Mouse (Mus musculus): ENCODE measurements around the gene Ppm1l.
"Not testable (repeated sequence)": the region's sequence is repeated elsewhere in the genome, so short reads cannot be mapped to it uniquely, and the experiment has no call there.

Ppm1l gene

DNA sequence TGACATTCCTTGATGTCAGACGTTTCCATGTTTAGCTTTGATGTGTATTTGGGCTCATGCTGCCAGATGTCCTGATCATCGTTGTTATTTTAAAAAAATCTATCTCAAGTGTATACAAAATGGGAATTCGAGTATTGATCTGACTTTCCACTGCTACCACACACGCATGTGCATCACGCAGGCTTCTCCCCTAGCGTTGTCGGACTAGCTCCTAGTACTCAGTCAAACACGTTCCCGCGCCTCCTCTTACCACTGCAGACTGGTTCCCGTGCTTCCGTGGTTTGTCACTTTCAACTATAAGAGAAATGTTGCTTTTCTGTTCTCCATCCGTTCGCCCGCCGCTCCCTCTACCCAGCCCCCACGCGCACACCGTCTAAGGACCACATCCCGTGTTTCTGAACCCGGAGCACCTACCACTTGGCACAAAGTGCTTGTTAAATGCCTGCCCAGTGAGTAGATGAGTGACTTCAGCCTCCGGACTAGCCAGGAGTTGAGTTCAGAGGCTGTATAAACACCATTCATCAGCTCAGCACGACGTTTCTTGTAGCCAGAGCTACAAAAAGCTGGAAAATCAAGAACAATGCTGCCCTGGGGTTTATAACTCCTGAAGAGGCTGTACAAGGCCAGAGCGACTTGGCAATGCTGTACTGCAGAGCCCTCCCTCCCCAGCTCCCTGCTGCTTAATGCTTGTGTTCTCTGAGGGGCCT, 219.4 kb downstream of the Ppm1l start:
- no peak for DNase-seq (ENCODE audit: low read depth, low spot score)

- peak; percentile 65 for DNase-seq (ENCODE audit: low read depth, low spot score)
These were observed 226.3 kb downstream of the Ppm1l start for GRCm38 (mm10) chr3:69542962-69543361.

- DNase-seq (ENCODE audit: low read depth, low spot score) = no peak
These were observed 227.1 kb downstream of the Ppm1l start for GRCm38 (mm10) chr3:69543730-69544129.

GRCm38 (mm10) chr3:69545017-69545416, 228.4 kb downstream of the Ppm1l start:
- no peak for DNase-seq (ENCODE audit: low read depth, low spot score)

GRCm38 (mm10) chr3:69548704-69549455, 232.2 kb downstream of the Ppm1l start:
- no peak for DNase-seq (ENCODE audit: low read depth, low spot score)

DNA sequence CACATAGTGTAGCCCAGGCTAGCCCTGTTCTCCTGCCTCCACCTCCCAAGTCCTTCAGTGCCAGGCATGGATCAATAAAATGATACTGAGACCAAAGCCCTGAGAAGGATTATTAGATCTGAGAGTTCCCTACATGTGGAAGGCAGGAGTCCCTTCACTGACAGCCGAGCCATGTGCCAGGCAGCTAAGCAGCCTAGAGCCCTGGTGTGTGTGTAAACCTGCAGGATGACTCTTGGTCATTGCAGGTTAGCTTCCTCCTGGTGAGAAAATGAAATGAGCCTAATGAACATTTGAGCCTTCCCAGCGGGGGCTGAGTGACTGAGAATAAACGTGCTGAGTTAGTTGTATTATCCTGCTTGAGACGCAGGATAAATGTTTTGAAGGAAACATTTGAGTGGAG, 232.9 kb downstream of the Ppm1l start:
- no peak for DNase-seq (ENCODE audit: low read depth, low spot score)

DNA sequence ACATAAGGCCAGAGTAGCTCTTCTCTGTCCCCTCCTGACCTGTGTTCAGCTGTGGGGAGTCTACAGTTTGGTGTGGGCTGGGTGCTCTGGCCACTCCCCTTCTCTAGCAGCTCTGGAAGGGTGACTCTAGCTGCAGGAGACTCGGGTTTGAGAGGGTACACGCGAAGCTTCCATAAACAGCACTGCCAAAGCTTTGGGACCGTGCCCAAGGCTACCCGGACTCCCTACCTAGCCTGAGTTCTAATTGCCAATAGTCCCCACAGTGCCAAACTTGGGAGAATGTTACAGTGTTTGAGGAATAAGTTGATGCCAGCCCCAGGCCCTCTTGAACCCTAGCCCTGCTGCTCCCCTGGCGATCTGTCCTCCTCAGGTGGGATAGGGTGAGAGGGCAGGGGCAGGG, 238.8 kb downstream of the Ppm1l start:
- no peak for DNase-seq (ENCODE audit: low read depth, low spot score)

DNA sequence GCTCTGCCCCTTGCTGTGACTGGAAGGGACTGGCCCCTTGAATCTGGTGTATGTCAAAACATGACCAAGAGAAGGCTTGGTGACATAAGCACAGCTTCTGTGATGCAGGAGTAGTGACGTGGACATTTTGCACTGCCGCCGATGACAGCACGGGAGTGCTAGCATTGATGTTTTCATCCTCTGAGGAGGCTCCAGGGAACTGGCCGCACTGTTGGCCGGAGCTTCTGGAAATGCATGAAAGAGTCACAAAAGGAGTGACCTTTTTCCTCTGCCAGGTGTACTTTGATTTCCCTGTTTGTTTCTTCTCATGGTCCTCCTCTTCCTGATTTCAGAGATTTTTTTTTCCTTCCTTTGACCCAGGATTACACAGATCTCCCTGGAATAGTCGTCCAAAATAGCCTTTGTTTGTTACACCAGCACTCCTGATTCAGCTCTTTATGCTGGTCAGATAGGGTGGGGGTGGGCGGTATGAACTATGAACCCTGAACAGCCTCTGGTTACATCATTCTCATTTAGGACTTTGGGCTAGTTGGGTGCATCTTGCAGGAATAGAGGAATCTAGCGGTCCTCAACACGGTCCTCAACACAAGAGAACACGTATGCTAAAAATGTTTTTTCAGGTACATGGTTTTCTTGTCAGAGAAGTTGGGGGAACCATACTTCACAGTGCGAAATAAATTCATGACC, 239.6 kb downstream of the Ppm1l start:
- DNase-seq (ENCODE audit: low read depth, low spot score) = no peak

DNA sequence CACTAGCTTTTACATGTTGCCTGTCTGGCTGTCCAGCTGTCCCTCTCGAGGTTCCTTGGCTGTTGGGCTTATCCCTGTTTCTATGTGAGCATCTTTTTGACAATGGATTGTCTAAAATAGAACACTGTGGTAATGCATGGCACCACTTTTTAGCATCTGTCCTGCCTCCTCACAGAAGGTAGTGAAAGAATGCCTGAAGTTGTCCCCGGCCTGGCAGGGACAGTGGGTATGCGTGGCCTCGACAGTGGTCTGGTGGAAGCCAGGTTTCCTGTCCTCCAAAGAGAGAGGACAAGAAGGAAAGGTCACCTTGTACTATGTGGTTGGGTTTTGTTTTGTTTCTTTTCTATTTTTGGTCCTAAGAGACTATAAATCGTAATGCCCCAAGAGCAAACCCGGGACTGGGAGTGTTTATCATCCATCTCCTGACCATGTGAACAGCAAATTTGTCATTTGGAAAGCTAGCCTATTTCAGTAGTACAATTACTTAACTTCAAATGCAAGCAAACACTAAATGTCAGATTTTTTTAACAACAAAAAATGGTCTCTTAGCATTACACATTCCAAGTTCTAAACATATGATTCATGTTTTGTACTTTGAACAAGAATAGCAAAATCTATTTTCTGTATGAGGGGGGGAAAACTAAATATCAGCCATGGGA, 242.8 kb downstream of the Ppm1l start:
- DNase-seq (ENCODE audit: low read depth, low spot score) = no peak

- DNase-seq (ENCODE audit: low read depth, low spot score) = no peak
These were observed 243.3 kb downstream of the Ppm1l start for GRCm38 (mm10) chr3:69559975-69560330.

- no peak for DNase-seq (ENCODE audit: low read depth, low spot score)
These were observed 245.0 kb downstream of the Ppm1l start for GRCm38 (mm10) chr3:69561686-69562085.

DNA sequence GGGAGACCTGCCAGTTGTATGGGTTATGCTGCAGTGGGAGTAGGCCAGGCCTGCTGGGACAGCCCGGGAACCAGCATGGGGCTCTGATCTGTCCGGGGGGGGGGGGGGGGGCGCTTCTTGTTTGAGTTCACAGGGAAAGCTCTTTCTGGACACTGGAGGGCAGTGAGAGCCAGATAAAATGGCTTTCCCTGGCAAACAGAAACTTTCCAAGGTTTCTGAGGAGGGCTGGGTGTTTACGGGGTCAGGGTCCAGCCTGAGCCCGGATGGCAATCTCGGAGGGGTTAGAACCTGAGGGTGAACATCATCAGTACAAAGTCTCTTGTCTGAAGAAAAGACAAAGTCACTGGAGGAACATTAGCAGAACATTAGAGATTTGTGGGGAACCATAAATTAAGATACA, 246.7 kb downstream of the Ppm1l start:
- DNase-seq (ENCODE audit: low read depth, low spot score) = no peak

DNA sequence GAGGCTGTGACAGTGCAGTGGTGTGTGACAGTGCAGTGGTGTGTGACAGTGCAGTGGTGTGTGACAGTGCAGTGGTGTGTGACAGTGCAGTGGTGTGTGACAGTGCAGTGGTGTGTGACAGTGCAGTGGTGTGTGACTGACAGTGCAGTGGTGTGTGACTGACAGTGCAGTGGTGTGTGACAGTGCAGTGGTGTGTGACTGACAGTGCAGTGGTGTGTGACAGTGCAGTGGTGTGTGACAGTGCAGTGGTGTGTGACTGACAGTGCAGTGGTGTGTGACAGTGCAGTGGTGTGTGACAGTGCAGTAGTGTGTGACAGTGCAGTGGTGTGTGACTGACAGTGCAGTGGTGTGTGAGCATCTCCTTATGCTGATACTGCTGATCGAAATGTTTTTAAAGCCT, 248.9 kb downstream of the Ppm1l start:
- DNase-seq (ENCODE audit: low read depth, low spot score) = not testable (repeated sequence)

DNA sequence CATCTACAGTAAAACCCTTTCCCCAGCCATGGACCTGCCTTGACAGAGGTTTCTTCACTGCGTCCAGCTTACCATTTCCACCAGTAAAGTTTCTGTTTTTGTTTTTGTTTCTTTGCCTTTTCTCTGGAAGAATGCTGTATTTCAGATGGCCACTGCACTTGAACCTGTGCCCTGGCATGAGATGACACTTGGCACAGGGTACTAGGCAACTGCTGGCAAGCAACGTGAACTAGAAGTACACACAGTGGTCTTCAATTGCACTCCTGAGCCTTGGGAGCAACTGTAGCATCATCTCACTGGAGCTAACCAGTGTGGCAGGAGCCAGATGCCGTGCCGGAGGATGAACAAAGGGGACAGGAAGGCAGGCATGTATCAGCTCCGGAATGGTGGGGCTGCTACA, 255.9 kb downstream of the Ppm1l start:
- DNase-seq (ENCODE audit: low read depth, low spot score) = no peak

GRCm38 (mm10) chr3:69575577-69575976, 258.9 kb downstream of the Ppm1l start:
- DNase-seq (ENCODE audit: low read depth, low spot score) = no peak

GRCm38 (mm10) chr3:69576715-69577114, 260.1 kb downstream of the Ppm1l start:
- no peak for DNase-seq (ENCODE audit: low read depth, low spot score)

- DNase-seq (ENCODE audit: low read depth, low spot score) = no peak
These were observed 262.1 kb downstream of the Ppm1l start for GRCm38 (mm10) chr3:69578791-69579190.

- no peak for DNase-seq (ENCODE audit: low read depth, low spot score)
These were observed 267.1 kb downstream of the Ppm1l start for GRCm38 (mm10) chr3:69583798-69584197.

DNA sequence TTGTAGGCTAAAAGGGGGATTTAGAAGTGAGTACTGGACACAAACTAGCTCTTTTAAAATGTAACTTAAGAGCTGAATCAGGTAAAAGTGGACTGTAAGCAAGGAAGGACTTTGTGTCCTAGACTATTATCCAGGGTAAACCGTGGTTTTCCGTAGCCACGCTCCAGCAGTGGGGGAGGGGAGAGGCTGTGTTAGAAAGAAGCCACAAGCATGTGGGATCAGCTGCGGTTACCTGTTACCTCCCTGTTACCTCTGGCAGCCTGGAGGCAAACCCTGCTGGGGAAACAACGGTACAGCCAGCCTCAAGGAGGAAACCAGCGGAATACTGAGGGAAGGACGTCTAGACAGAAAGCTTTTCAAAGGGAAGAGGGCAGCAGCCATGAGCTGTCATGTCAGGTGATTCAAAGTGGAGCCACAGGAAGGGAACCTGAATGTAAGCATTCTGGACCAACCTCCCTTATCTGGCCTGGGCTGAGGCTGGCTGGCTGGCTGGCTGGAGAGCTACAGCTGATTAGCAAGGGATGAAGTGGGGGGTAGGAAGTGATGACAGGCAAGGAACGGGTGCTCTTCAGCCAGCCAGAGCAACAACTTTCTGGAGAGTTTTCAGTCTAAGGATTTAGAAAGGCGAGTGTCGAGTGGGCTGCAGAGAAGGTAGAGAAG, 271.6 kb downstream of the Ppm1l start:
- DNase-seq (ENCODE audit: low read depth, low spot score) = peak; percentile 23

DNA sequence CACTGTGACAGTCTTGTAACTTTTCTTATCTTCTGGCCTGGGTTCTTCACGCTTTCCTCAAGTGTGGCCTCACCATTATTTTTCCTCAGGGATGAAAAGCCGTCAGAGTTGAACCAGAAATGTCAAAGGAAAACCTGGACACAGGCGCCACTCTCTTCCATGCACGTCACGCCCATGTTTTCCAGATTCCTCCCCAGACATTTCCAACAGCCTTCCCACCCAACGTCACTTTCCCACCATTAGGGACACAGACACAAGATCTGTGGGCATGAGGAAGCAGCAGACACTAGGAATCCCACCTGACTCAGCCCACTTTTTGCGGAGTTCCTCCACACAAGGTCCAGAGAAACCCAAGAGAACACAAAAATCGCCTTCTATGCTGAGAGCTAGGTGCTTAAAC, 276.8 kb downstream of the Ppm1l start:
- DNase-seq (ENCODE audit: low read depth, low spot score) = peak; percentile 50

DNA sequence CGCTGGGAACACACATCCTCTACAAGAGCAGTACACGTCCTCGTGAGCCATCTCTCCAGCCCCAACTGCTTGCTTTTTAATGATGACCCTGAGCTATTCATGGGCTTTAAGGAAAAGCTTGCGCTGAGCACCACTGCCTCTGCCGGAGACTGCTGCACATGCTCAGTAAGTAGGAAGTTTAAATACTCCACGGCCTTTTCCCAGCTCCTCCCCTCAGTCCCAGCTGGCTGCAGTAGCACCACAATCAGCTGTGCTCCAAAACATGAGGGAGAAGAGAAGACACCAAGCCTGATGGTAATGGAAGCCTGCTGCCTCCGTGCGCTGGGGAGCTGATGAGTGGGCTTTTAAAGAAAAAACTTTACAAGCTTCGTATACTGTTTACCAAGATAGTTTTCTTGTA, 277.4 kb downstream of the Ppm1l start:
- DNase-seq (ENCODE audit: low read depth, low spot score) = peak; percentile 78

GRCm38 (mm10) chr3:69596116-69596515, 279.5 kb downstream of the Ppm1l start:
- peak; percentile 73 for DNase-seq (ENCODE audit: low read depth, low spot score)

Data from ZHBTc4 (cell line).